Mouse (Mus musculus) G1E (cell line): ENCODE results near the gene S100pbp. TPM values are rescaled to one million over a fixed set of nuclear protein-coding genes. Genes with fewer than 3 reads are reported as not detected.

ENCODE experiments used
- ATAC-seq: 2 replicates; pipeline ENCODE4 v1.8.0; 2016; ENCODE audit warnings: mild to moderate bottlenecking; ENCODE audit not compliant: insufficient number of reproducible peaks, poor library complexity, low FRiP score, severe bottlenecking; ENCODE audit errors: extremely low read depth
- DNase-seq: peaks from one replicate; pipeline ENCODE4 v3.0.0; 2012; ENCODE audit warnings: low spot score
- H3K27me3 ChIP-seq: 2 replicates; pipeline ENCODE4 v1.6.1; 2012; ENCODE audit warnings: mild to moderate bottlenecking, low read length, inconsistent platforms; ENCODE audit not compliant: insufficient read depth
- H3K36me3 ChIP-seq: replicated peaks from 2 replicates; pipeline ENCODE3; 2012; ENCODE audit warnings: mild to moderate bottlenecking, inconsistent platforms
- H3K4me1 ChIP-seq: 2 replicates; pipeline ENCODE4 v1.6.1; 2012; ENCODE audit warnings: low read depth, low read length, inconsistent platforms, mixed read lengths; ENCODE audit not compliant: insufficient read depth
- H3K4me3 ChIP-seq: 2 replicates; pipeline ENCODE4 v1.5.1; 2012; ENCODE audit warnings: low read depth, mild to moderate bottlenecking, inconsistent platforms, low read length, moderate library complexity, mixed read lengths
- H3K9me3 ChIP-seq: replicated peaks from 2 replicates; pipeline ENCODE4 v1.6.1; 2012; ENCODE audit warnings: inconsistent platforms
- CTCF ChIP-seq: IDR thresholded peaks from 2 replicates; pipeline ENCODE4 v1.5.1; 2012; ENCODE audit warnings: low read depth, low read length, inconsistent platforms, mixed read lengths
- GATA1 ChIP-seq: IDR thresholded peaks from 2 replicates; pipeline ENCODE4 v1.6.1; 2012; ENCODE audit warnings: borderline replicate concordance, low read length, inconsistent platforms, mixed read lengths
- GATA2 ChIP-seq: IDR thresholded peaks from 2 replicates; pipeline ENCODE4 v1.6.1; 2012; ENCODE audit warnings: low read depth, low read length, inconsistent platforms, borderline replicate concordance
- POLR2AphosphoS5 ChIP-seq: IDR thresholded peaks from 2 replicates; pipeline ENCODE4 v1.6.1; 2012; ENCODE audit warnings: low read depth, low read length, inconsistent platforms; ENCODE audit not compliant: insufficient replicate concordance
- TAL1 ChIP-seq: conservative IDR thresholded peaks from 2 replicates; pipeline ENCODE4 v1.6.1; 2012; ENCODE audit warnings: low read depth, low read length, inconsistent platforms, mixed read lengths
- polyA plus RNA-seq: library from polyadenylated mRNA; stranded (reverse); fragments of >175 nt; gene quantifications from 2 replicates; pipeline ENCODE4 v1.2.3, GENCODE M21; 2012
- total RNA-seq, 2 experiments: library from RNA; stranded (forward) in 1 of 2; stranded (reverse) in 1 of 2; fragments of 200-1000 nt in 1 of 2; fragments of >200 nt in 1 of 2; fragmentation: Nextera tagmentation in 1 of 2; gene quantifications; 2 replicates each; pipeline ENCODE4 v1.2.3; 2014 to 2017

The S100pbp gene
- total and polyA plus RNA-seq, 3 experiments: 4.5 to 124 (median 57.6) TPM

DNA sequence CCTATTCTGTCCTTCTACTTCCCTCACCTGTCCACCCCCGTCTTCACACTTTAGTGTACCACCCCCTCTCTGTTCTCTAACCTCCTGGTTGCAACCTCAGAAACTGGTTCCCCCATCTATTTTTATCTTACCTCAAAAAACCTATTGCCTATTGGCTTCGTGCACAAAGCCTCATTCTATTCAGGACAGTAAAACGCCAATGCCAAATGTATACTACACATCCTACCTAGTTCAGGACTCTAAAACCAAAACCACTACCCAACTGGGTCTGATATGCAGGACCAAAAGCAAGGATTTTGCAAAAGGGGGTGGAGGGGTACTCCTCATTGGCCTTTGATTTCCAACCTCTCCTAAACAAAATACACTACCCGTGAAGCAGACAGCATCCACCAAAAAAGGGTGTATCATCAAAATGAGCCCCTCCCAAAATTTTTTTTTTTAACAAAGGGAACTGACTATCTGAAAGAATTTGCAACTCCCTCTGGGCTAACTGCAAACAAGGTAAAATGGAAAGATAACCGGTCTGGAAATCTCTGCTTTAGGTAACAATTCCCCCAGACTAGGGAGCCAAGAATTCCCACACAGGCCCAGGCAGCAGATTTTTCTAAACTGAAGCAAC lies 1.4 kb downstream of the S100pbp start:
- Histone ChIP-seq H3K4me3 (peak overlapping the region; percentile 93), H3K9me3 (no peaks in the 10 kb centered on the region), H3K36me3 (peaks cover 38% of the 10 kb centered on the region), H3K4me1 (peaks cover 44% of the 10 kb centered on the region), H3K27me3 (no peaks in the 10 kb centered on the region)
- ATAC-seq (no peak), DNase-seq (no peak)
- TF ChIP-seq TAL1 (no peak), GATA1 (no peak), CTCF (no peak), GATA2 (no peak), POLR2AphosphoS5 (no peak)

DNA sequence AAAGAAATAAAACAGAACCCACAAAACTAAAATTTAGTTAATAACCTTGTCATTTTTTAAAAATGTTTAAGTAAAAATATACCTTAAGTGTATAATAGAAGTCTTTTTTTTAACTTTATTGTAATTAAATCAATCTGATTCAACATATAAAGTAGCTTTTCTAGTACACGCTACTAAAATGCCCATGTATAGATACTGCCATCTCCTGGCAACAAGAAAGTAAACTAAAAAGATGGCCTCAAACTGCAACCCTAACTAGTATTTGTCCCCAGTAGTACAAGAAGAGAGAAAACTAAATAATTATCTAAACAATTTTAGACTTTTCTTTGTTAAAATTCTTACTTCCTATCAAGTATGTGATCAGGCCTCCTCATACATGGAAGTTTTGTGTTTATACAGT lies 10.0 kb downstream of the S100pbp start:
- peaks cover 5% of the 10 kb centered on the region for H3K4me1 ChIP-seq
- no peak for TF ChIP-seq POLR2AphosphoS5
- no peak for TF ChIP-seq GATA1
- no peak for TF ChIP-seq GATA2
- ATAC-seq (no peak), DNase-seq (no peak)
- H3K27me3 ChIP-seq: no peaks in the 10 kb centered on the region
- H3K4me3 ChIP-seq: no peak overlapping the region
- H3K9me3 ChIP-seq: no peaks in the 10 kb centered on the region
- H3K36me3 ChIP-seq: peaks cover 71% of the 10 kb centered on the region

DNA sequence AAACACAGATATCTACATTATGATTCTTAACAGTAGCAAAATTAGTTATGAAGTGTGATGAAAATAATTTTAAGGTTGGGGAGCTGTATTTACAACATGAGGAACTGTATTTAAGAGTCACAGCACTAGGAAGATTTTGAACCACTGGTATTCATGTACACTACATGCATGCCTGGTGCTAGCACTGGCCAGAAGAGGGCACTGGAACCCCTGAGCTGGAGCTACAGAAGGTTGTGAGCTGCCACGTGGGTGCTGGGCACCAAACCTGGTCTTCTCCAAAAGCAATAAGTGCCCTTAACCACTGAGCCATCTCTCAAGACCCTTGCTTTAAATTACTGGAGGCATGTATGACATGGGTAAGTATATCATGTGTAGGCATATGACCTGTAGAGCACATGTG lies 17.0 kb downstream of the S100pbp start:
- ATAC-seq (no peak), DNase-seq (no peak)
- H3K9me3 ChIP-seq: no peaks in the 10 kb centered on the region
- no peaks in the 10 kb centered on the region for H3K27me3 ChIP-seq
- H3K4me3 ChIP-seq: no peak overlapping the region
- peaks cover 70% of the 10 kb centered on the region for H3K36me3 ChIP-seq
- no peak for TF ChIP-seq TAL1
- TF ChIP-seq GATA1: no peak
- TF ChIP-seq CTCF: no peak
- TF ChIP-seq GATA2: no peak
- no peak for TF ChIP-seq POLR2AphosphoS5
- no peaks in the 10 kb centered on the region for H3K4me1 ChIP-seq

DNA sequence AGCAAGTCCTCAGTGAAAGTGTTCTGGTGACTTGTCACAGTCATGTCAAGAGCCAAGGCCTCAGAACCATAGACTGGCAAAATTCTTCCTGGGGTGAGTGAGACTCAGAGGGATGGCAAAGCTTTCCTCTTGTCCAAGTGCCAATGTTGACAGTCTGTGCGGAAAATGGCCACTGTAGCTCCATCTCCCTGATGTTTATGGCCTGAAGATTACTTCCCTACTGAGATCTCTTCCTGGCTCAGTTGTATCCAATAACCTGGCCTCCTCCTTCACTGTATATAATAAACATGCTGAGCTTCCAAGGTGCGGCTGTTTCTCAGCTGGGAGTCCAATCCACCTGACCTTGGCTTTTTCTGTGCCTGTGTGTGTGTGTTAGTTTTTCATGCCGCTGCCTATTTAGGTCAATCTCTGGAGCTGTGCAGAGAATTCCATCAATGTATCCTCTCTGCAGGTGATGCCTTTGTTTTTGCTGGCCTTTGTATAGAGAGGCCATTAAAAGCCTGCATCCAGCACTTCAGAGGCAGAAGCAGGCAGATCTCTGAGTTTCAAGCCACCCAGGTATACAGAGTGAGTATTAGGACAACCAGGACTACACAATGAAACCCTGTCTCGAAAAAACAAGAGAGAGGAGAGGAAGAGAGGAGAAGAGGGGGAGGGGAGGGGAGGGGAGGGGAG lies 27.8 kb downstream of the S100pbp start:
- Histone ChIP-seq H3K27me3 (no peaks in the 10 kb centered on the region), H3K36me3 (peaks cover 69% of the 10 kb centered on the region), H3K4me1 (peaks cover 10% of the 10 kb centered on the region), H3K4me3 (no peak overlapping the region), H3K9me3 (no peaks in the 10 kb centered on the region)
- no peak for DNase-seq
- ATAC-seq: no peak
- TF ChIP-seq GATA1 (no peak), POLR2AphosphoS5 (no peak), GATA2 (no peak), CTCF (no peak), TAL1 (no peak)

- Histone ChIP-seq H3K36me3 (peaks cover 69% of the 10 kb centered on the region), H3K9me3 (no peaks in the 10 kb centered on the region), H3K4me1 (peaks cover 10% of the 10 kb centered on the region), H3K27me3 (no peaks in the 10 kb centered on the region), H3K4me3 (no peak overlapping the region)
- DNase-seq (no peak), ATAC-seq (no peak)
- TF ChIP-seq GATA1: no peak
- TF ChIP-seq POLR2AphosphoS5: no peak
- no peak for TF ChIP-seq TAL1
- no peak for TF ChIP-seq CTCF
- no peak for TF ChIP-seq GATA2
Measured at GRCm38 (mm10) chr4:129161076-129161475, 28.5 kb downstream of the S100pbp start.

- peaks cover 10% of the 10 kb centered on the region for H3K4me1 ChIP-seq
- no peak overlapping the region for H3K4me3 ChIP-seq
- peaks cover 73% of the 10 kb centered on the region for H3K36me3 ChIP-seq
- no peak for DNase-seq
- TF ChIP-seq CTCF (no peak), TAL1 (no peak), POLR2AphosphoS5 (no peak), GATA1 (no peak), GATA2 (no peak)
- no peak for ATAC-seq
- H3K27me3 ChIP-seq: no peaks in the 10 kb centered on the region
- no peaks in the 10 kb centered on the region for H3K9me3 ChIP-seq
Measured at GRCm38 (mm10) chr4:129158549-129158948, 31.0 kb downstream of the S100pbp start.
